Mouse (Mus musculus): ENCODE data around the gene Phlda3.

- TF ChIP-seq CTCF (conservative IDR thresholded peaks at IDR 0.05; ENCODE audit: low read length) (no peak), NANOG (IDR thresholded peaks at IDR 0.05; ENCODE audit: borderline replicate concordance, low read length) (no peak), POU5F1 (IDR thresholded peaks at IDR 0.05; ENCODE audit: borderline replicate concordance, low read length) (no peak)
These were observed 52.7 kb downstream of the Phlda3 start, which contains the start of gene Lad1 for GRCm38 (mm10) chr1:135818481-135819086.
